Mouse (Mus musculus) adipocyte (in vitro differentiated cells): Measurements from ENCODE around the gene C1qtnf7.

Source experiments
- DNase-seq: peaks from one replicate; pipeline ENCODE4 v3.0.0-alpha.2; 2016; ENCODE audit warnings: low spot score

C1qtnf7 gene

GRCm38 (mm10) chr5:43515401-43515976 is at the start of gene C1qtnf7:
Gene C1qtnf7 (plus strand): TSS chr5:43515538.
- DNase-seq: no peak

- DNase-seq: no peak
These were observed 48.6 kb upstream of the C1qtnf7 start for GRCm38 (mm10) chr5:43466762-43467161.

GRCm38 (mm10) chr5:43467214-43467613 is 48.1 kb upstream of the C1qtnf7 start:
- DNase-seq: no peak

- no peak for DNase-seq
These were observed 46.4 kb upstream of the C1qtnf7 start for GRCm38 (mm10) chr5:43468937-43469336.

DNA sequence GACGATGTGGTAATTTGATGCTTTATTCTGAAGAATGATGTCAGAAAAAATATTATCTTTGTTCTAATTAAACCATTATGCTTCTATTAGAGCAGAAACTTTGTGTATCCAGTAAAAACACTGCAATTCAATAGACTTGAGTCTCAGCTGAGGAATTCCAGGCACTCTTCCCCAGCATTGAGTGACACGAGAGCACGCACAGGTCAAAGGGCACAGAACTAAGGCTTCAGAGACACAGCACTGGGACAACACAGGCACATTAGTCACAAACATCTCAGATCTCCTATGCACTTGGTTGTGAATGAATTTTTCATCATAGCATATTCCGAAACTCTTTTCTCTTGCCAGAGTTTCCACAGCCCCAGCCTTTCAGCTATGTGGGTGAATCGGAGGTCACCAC is 37.4 kb upstream of the C1qtnf7 start:
- no peak for DNase-seq

DNA sequence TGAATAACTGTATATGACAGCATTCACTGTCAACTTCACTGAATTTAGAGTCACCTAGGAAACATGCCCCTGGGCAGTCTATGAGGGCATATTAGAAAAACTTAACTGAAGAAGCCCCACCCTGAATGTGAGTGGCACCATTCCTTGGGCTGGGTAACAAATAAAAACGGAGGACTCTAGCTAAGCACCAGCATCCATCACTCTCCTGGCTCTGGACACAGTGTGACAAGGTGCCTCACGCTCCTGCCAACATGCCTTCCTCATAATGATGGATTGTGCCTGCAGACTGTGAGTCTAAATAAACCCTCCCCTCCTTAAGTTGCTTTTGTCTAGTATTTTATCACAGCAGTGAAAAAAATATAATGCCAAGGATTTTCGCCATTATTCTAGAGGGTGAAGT is 35.3 kb upstream of the C1qtnf7 start:
- no peak for DNase-seq

GRCm38 (mm10) chr5:43480786-43481185 is 34.6 kb upstream of the C1qtnf7 start:
- DNase-seq: no peak

DNA sequence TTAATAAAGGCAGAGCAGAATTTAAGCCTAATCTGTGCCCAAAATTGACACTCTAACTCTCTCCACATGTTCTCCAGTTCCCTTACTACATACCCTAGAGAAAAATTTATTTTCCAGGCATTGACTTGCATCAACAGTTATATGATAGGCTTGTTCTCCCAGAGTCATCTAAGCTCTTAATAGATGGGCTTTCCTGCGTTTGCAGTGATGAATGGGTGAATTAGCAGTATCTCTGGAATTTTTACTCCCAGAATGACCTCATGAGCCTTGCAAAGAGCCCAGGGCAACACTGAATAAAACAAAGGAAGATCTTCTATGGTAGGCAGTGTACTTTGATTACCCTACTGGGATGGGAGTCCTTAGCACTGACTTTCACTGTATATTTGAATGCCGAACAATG is 33.5 kb upstream of the C1qtnf7 start:
- DNase-seq: no peak

- no peak for DNase-seq
These were observed 13.5 kb upstream of the C1qtnf7 start for GRCm38 (mm10) chr5:43501887-43502286.

DNA sequence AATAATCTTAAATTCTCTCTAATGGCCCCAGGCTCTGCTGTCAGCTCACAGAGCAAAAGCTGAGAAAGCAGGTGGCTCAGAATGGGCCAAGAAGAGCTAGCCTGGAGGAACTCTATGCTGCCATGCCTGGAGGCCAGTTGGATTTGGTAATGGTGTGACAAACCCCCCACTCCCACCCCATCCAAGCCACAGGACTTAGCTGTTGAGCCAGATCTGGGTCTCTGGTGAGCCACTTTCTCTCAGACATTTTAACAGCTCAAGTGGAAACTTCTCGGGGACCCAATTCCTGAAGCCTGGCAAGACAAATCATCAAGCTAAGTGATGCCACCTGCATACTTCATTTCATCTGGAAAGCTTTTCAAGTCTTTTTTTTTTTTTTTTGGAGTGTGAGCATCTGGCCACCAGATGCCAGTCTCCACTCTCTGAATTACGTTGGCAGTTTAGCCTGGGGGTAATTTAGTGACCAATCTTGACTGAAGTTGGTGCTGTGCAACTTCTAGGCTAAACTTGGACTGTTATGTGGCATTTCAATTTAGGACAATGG is 11.0 kb upstream of the C1qtnf7 start:
- no peak for DNase-seq

GRCm38 (mm10) chr5:43508470-43508869 is 6.9 kb upstream of the C1qtnf7 start:
- DNase-seq: no peak

DNA sequence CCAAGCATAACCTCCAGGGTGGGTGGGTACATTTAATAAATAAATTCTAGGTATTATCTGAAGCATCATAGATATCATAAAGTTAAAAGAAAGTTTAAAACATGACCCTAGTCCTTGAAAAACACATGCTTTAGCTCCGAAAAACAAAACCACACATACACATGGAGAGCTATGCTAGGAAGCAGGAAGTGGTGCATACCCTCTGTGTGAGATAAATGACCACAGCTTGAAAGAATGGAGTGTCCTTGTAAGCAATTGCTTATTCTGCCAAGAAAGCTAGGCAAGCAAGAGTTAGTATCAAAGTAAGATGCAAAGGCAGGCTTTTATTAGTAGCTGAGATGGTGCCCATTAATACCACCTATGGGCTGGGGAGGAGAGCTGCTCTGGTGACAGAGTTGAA is 6.4 kb upstream of the C1qtnf7 start:
- no peak for DNase-seq

DNA sequence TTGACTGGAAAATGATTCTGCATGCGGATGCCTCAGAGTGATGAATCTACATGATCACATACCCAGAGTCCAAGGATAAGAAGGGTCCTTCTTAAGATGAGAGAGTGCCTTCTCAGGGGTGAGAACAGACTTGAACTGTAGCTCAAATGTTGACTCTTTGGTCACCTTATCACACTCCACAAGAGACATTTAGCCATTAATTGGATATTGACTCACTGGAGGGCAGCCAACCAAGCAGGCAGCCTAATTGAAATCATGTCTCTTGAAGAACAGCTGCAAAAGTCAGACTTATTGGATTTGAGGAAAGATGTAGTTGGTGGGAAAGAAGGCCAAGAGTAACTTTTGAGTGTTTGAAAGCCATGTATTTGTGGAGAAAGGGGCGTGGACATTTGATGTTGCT is 4.2 kb upstream of the C1qtnf7 start:
- DNase-seq: no peak

- no peak for DNase-seq
These were observed 1.2 kb downstream of the C1qtnf7 start for GRCm38 (mm10) chr5:43516491-43516890.

- no peak for DNase-seq
These were observed 2.0 kb downstream of the C1qtnf7 start for GRCm38 (mm10) chr5:43517313-43517712.

GRCm38 (mm10) chr5:43519905-43520304 is 4.6 kb downstream of the C1qtnf7 start:
- DNase-seq: no peak

DNA sequence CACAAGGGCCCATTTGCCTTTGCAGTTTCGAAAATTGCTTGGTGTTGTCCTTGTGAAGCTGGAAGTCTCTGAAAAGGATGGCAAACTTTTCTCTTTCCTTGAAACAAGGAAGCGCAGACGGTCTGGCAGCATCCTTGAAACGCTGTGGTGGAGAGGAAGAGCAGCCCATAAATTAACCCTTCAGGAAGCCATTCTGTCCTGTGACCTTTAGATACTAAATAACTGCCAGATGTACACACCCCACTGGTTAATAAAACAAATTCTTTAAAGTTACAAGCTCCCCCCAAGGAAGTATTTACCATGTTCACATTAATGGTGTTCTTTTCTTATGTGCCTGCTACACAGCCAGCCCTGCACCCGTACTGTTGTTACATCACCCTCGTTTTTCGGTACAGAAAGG is 6.0 kb downstream of the C1qtnf7 start:
- no peak for DNase-seq

DNA sequence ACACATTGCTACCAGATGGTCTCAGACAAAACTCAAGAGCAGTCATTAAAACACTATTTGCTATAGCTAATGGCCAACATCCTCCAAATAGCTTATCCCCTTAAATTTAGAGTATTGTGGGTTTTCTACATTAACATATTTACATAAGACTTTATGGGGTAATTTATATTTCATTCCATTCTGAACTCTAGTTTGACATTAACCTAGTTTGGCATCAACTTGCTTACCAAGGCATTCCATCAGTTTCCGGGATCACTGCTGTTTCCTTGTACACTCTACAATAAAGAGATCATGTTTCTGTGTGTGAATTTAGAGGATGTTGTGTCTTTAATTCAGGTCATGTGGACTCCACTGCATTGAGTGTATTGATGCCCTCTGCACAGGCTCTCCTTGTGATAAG is 7.5 kb downstream of the C1qtnf7 start:
- no peak for DNase-seq

DNA sequence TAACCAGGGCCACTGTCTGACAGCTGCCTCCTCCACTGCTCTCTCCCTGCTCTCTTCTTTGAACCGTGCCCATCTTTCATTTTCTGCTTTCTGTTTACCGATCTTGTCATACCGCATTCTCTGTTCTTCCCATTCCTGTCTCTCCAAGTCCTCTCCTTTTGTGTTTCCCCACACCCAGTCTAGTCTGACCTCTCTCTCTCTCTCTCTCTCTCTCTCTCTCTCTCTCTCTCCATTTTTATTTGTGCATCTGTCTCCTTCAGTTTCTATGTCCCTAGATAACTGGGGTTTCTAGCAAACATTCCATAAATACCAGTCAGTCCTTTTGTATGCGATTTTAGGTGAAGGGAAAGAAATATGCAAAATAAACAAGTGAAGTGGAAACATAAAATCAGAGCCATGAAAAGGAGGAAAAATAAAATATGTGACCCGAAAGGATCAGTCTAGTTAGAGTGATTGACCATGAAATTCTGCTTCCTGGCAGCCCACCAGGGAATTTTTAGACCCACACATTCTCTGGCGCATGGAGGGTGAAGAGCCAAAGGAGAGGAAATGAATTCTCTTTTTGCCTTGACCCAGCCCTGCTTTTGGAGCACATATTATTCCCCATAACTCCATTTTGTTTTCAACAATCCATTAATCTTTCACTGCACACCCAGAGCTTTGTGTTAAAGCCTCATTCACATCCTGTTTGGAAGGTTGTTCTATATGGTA is 11.7 kb downstream of the C1qtnf7 start:
- DNase-seq: no peak

- no peak for DNase-seq
These were observed 14.8 kb downstream of the C1qtnf7 start for GRCm38 (mm10) chr5:43530186-43530585.

DNA sequence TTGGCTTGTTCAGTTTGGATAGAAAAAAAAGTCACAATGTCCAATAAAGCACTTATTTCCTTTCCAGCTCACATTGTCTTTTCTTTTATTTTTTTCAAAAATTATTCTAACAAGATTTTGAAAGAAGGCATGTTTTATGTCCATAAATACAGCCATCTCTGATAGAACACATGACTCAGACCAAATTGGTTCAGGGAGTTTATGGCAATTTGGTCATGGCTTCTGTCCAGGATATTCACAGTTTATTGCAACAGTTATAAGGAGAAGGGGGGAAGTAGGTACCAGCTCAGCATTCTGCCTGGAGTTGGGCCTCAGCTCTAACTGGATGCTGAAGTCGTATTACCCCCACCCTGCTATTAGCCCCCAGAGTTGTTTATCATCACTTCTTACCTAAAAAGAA is 15.5 kb downstream of the C1qtnf7 start:
- no peak for DNase-seq

DNA sequence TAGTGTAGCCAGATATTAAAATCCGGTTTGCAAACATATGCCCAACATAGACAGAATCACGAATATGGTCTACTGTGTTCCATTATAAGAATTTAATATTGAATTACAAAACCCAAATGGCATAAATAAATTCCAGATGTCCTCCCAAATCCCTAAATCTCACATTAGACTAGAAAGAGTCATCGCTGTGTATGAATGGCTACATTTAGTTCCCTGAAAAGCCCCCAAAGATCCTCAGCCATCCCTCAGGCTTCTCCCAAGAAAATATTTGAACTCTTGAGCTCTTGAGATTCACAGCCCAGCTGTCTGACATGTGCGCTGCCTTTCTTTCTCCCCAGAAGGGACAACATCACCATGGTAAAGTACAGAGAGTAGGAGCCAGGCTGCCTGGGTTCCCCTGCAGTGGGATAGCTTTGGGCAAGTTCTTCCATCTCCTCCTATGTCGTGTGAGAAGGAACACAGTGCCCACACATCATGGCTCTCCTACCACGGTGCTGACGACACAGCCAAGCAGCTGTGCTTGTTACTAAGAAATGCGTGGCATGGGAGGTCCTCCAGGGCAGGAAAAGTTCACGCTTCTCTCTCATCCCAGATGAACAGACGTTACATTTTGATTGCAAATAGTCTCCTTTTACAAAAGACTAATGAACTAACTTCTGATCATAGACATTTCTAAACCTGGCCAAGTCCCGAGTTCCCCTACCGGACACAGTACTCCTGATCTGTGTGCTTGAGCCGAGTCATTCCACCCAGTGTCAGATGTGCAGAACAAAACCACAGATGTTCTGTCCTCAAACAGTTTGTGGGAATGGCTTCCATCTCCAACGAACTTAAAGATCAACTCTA is 23.2 kb downstream of the C1qtnf7 start:
- DNase-seq: no peak

- no peak for DNase-seq
These were observed 23.8 kb downstream of the C1qtnf7 start for GRCm38 (mm10) chr5:43539168-43539516.
